Mouse (Mus musculus): ENCODE results near the gene Prss45. TPM values are rescaled to one million over a fixed set of nuclear protein-coding genes. Genes with fewer than 3 reads are reported as not detected.
"Not testable (repeated sequence)": the region's sequence is repeated elsewhere in the genome, so short reads cannot be mapped to it uniquely, and the experiment has no call there.

The Prss45 gene
- polyA plus RNA-seq (2016; fragmentation: Nextera tagmentation; extraction: Ambion mirVana) = not detected in 2 replicates

GRCm38 (mm10) chr9:110834411-110834810 is at the start of gene Prss45:
Gene Prss45, plus strand, starts transcription at chr9:110834588.
- H3K27ac ChIP-seq (replicated peaks) = no peak within 1 kb of the TSS
- 77% methylated on average over 19 of the region's 19 CpGs for WGBS
- H3K36me3 ChIP-seq (replicated peaks) = no peaks in the 10 kb centered on the region
- H3K9me3 ChIP-seq = no peaks in the 10 kb centered on the region
- H3K27me3 ChIP-seq (replicated peaks; ENCODE audit: low read depth, poor library complexity, severe bottlenecking) = 0 out of 2 replicates have a peak, but pooled peaks cover 8% of the 10 kb centered on the region
- DNase-seq (ENCODE audit: low spot score) = no peak
- peaks cover 8% of the 10 kb centered on the region; the same call in 1 of the 2 replicates for H3K4me1 ChIP-seq
- H3K4me3 ChIP-seq = no peak within 1 kb of the TSS

- H3K36me3 ChIP-seq (replicated peaks) = no peaks in the 10 kb centered on the region
- 89% methylated on average over 3 of the region's 3 CpGs for whole genome bisulfite sequencing
- H3K4me1 ChIP-seq = peaks cover 11% of the 10 kb centered on the region
- no peaks in the 10 kb centered on the region for H3K27me3 ChIP-seq (replicated peaks; ENCODE audit: low read depth, poor library complexity, severe bottlenecking)
- DNase-seq (ENCODE audit: low spot score) = no peak
- H3K4me3 ChIP-seq = no peak overlapping the region
- H3K27ac ChIP-seq (replicated peaks) = no peak overlapping the region
- no peaks in the 10 kb centered on the region for H3K9me3 ChIP-seq
These were observed 46.2 kb upstream of the Prss45 start for GRCm38 (mm10) chr9:110788169-110788568.

- Histone ChIP-seq H3K9me3 (no peaks in the 10 kb centered on the region), H3K27me3 (replicated peaks; ENCODE audit: low read depth, poor library complexity, severe bottlenecking) (no peaks in the 10 kb centered on the region), H3K36me3 (replicated peaks) (no peaks in the 10 kb centered on the region), H3K27ac (replicated peaks) (no peak overlapping the region), H3K4me3 (no peak overlapping the region), H3K4me1 (no peaks in the 10 kb centered on the region)
- 78% methylated on average over 4 of the region's 4 CpGs for WGBS
- DNase-seq (ENCODE audit: low spot score) = no peak
These were observed 43.9 kb upstream of the Prss45 start for GRCm38 (mm10) chr9:110790462-110790861.

- Histone ChIP-seq H3K27me3 (replicated peaks; ENCODE audit: low read depth, poor library complexity, severe bottlenecking) (no peaks in the 10 kb centered on the region), H3K36me3 (replicated peaks) (no peaks in the 10 kb centered on the region), H3K9me3 (no peaks in the 10 kb centered on the region), H3K27ac (replicated peaks) (no peak overlapping the region), H3K4me1 (no peaks in the 10 kb centered on the region), H3K4me3 (no peak overlapping the region)
- 84% methylated on average over 10 of the region's 10 CpGs for WGBS
- no peak for DNase-seq (ENCODE audit: low spot score)
These were observed 37.4 kb upstream of the Prss45 start for GRCm38 (mm10) chr9:110797013-110797412.

- 88% methylated on average over 14 of the region's 14 CpGs for WGBS
- Histone ChIP-seq H3K4me3 (no peak within 1 kb of the TSS), H3K36me3 (replicated peaks) (no peaks in the 10 kb centered on the region), H3K4me1 (peaks cover under 1% of the 10 kb centered on the region; the same call in 1 of the 2 replicates), H3K9me3 (no peaks in the 10 kb centered on the region), H3K27ac (replicated peaks) (no peak within 1 kb of the TSS), H3K27me3 (replicated peaks; ENCODE audit: low read depth, poor library complexity, severe bottlenecking) (no peaks in the 10 kb centered on the region)
- no peak for DNase-seq (ENCODE audit: low spot score)
These were observed 36.5 kb upstream of the Prss45 start, which contains the start of gene Prss42 for GRCm38 (mm10) chr9:110797866-110798265. Gene Prss42, plus strand, starts transcription at chr9:110798166.

GRCm38 (mm10) chr9:110800834-110801479 is 33.4 kb upstream of the Prss45 start:
- Histone ChIP-seq H3K27me3 (replicated peaks; ENCODE audit: low read depth, poor library complexity, severe bottlenecking) (no peaks in the 10 kb centered on the region), H3K9me3 (no peaks in the 10 kb centered on the region), H3K27ac (replicated peaks) (no peak overlapping the region), H3K4me1 (peaks cover 5% of the 10 kb centered on the region; the same call in 1 of the 2 replicates), H3K36me3 (replicated peaks) (no peaks in the 10 kb centered on the region), H3K4me3 (no peak overlapping the region)
- DNase-seq (ENCODE audit: low spot score) = no peak
- WGBS = 93% methylated on average over 8 of the region's 8 CpGs

GRCm38 (mm10) chr9:110803294-110803693 is 31.1 kb upstream of the Prss45 start:
- Histone ChIP-seq H3K36me3 (replicated peaks) (no peaks in the 10 kb centered on the region), H3K27me3 (replicated peaks; ENCODE audit: low read depth, poor library complexity, severe bottlenecking) (no peaks in the 10 kb centered on the region), H3K27ac (replicated peaks) (no peak overlapping the region), H3K4me1 (peaks cover 5% of the 10 kb centered on the region; the same call in 1 of the 2 replicates), H3K4me3 (no peak overlapping the region), H3K9me3 (no peaks in the 10 kb centered on the region)
- WGBS = 64% methylated on average over 4 of the region's 4 CpGs
- DNase-seq (ENCODE audit: low spot score) = no peak

GRCm38 (mm10) chr9:110810051-110810450 is 24.3 kb upstream of the Prss45 start:
- 86% methylated on average over 4 of the region's 4 CpGs for WGBS
- Histone ChIP-seq H3K27me3 (replicated peaks; ENCODE audit: low read depth, poor library complexity, severe bottlenecking) (no peaks in the 10 kb centered on the region; the same call in 1 of the 2 replicates), H3K4me1 (no peaks in the 10 kb centered on the region), H3K4me3 (no peak overlapping the region), H3K27ac (replicated peaks) (no peak overlapping the region), H3K36me3 (replicated peaks) (no peaks in the 10 kb centered on the region), H3K9me3 (no peaks in the 10 kb centered on the region)
- no peak for DNase-seq (ENCODE audit: low spot score)

GRCm38 (mm10) chr9:110813789-110814188 is 20.6 kb upstream of the Prss45 start, which contains the start of gene Prss44:
Gene Prss44, plus strand, starts transcription at chr9:110813994.
- 66% methylated on average over 18 of the region's 18 CpGs for WGBS
- H3K27me3 ChIP-seq (replicated peaks; ENCODE audit: low read depth, poor library complexity, severe bottlenecking) = no peaks in the 10 kb centered on the region; the same call in 1 of the 2 replicates

GRCm38 (mm10) chr9:110820546-110820945 is 13.8 kb upstream of the Prss45 start:
- not testable (repeated sequence) for H3K36me3 ChIP-seq (replicated peaks); H3K27me3 ChIP-seq (replicated peaks; ENCODE audit: low read depth, poor library complexity, severe bottlenecking); H3K9me3 ChIP-seq; DNase-seq (ENCODE audit: low spot score); H3K27ac ChIP-seq (replicated peaks); H3K4me1 ChIP-seq; H3K4me3 ChIP-seq

More at GRCm38 (mm10) chr9:110813789-110814188, 20.6 kb upstream of the Prss45 start, which contains the start of gene Prss44:
- Histone ChIP-seq H3K9me3 (no peaks in the 10 kb centered on the region), H3K27ac (replicated peaks) (no peak within 1 kb of the TSS), H3K36me3 (replicated peaks) (no peaks in the 10 kb centered on the region), H3K4me1 (no peaks in the 10 kb centered on the region), H3K4me3 (no peak within 1 kb of the TSS)
- DNase-seq (ENCODE audit: low spot score) = peak; percentile 18

GRCm38 (mm10) chr9:110821436-110821835 is 13.0 kb upstream of the Prss45 start:
- Histone ChIP-seq H3K36me3 (replicated peaks) (no peaks in the 10 kb centered on the region), H3K27ac (replicated peaks) (no peak overlapping the region), H3K4me3 (no peak overlapping the region), H3K4me1 (no peaks in the 10 kb centered on the region), H3K9me3 (no peaks in the 10 kb centered on the region), H3K27me3 (replicated peaks; ENCODE audit: low read depth, poor library complexity, severe bottlenecking) (no peaks in the 10 kb centered on the region)
- 89% methylated on average over 7 of the region's 7 CpGs for WGBS
- no peak for DNase-seq (ENCODE audit: low spot score)

GRCm38 (mm10) chr9:110825426-110825825 is 9.0 kb upstream of the Prss45 start:
- Histone ChIP-seq H3K36me3 (replicated peaks) (no peaks in the 10 kb centered on the region), H3K9me3 (no peaks in the 10 kb centered on the region), H3K4me1 (no peaks in the 10 kb centered on the region), H3K27me3 (replicated peaks; ENCODE audit: low read depth, poor library complexity, severe bottlenecking) (peaks cover 7% of the 10 kb centered on the region; the same call in 1 of the 2 replicates), H3K4me3 (no peak overlapping the region), H3K27ac (replicated peaks) (no peak overlapping the region)
- no peak for DNase-seq (ENCODE audit: low spot score)
- WGBS = 79% methylated on average over 4 of the region's 4 CpGs

- Histone ChIP-seq H3K36me3 (replicated peaks) (no peaks in the 10 kb centered on the region), H3K27me3 (replicated peaks; ENCODE audit: low read depth, poor library complexity, severe bottlenecking) (peaks cover 7% of the 10 kb centered on the region; the same call in 1 of the 2 replicates), H3K4me1 (no peaks in the 10 kb centered on the region), H3K9me3 (no peaks in the 10 kb centered on the region), H3K4me3 (no peak overlapping the region), H3K27ac (replicated peaks) (no peak overlapping the region)
- DNase-seq (ENCODE audit: low spot score) = no peak
- 80% methylated on average over 7 of the region's 7 CpGs for WGBS
These were observed 8.6 kb upstream of the Prss45 start for GRCm38 (mm10) chr9:110825832-110826231.
